Mouse (Mus musculus) inflammation-experienced regulatory T-cells, adult 6 months (primary cell): ENCODE results near the gene Glyr1. TPM values are rescaled to one million over a fixed set of nuclear protein-coding genes. Genes with fewer than 3 reads are reported as not detected.

Experiments
- polyA plus RNA-seq, 3 experiments: library from polyadenylated mRNA; unstranded; fragments of 100-300 nt; shearing (Covaris generic); gene quantifications; one replicate each; pipeline ENCODE4 v1.2.1; 2017

The Glyr1 gene
- polyA plus RNA-seq, 3 experiments from 2014 or later: 77.6 to 91.8 (median 78.0) TPM

Other genes starting within 250 kb of the Glyr1 start
- 1 to 10 TPM in 2 of 3 experiments, under 1 TPM in 1; 0.79 to 2.9 (median 1.3) TPM for gene 4930562C15Rik, start 214.4 kb downstream of the Glyr1 start, polyA plus RNA-seq
- 10 to 100 TPM; 19.4 to 25.2 (median 20.9) TPM for gene Ubald1, start 169.5 kb downstream of the Glyr1 start, polyA plus RNA-seq
- 10 to 100 TPM; 18.0 to 42.4 (median 35.7) TPM for gene Mgrn1, start 163.6 kb downstream of the Glyr1 start, polyA plus RNA-seq
- 10 to 100 TPM; 81.2 to 97.1 (median 91.3) TPM for gene Nudt16l1, start 111.1 kb downstream of the Glyr1 start, polyA plus RNA-seq
- gene Anks3, start 85.7 kb downstream of the Glyr1 start, polyA plus RNA-seq: 10 to 100 TPM; 24.4 to 60.3 (median 46.9) TPM
- not detected for gene Sept12, start 52.0 kb downstream of the Glyr1 start, polyA plus RNA-seq
- not detected for gene Smim22, start 42.6 kb downstream of the Glyr1 start, polyA plus RNA-seq
- 10 to 100 TPM; 17.7 to 32.4 (median 20.6) TPM for gene Rogdi, start 36.3 kb downstream of the Glyr1 start, polyA plus RNA-seq
- 10 to 100 TPM; 29.5 to 42.1 (median 34.1) TPM for gene Ubn1, start 194 bp upstream of the Glyr1 start, polyA plus RNA-seq
- under 1 TPM in 2 of 3 experiments, not detected in 1; 0.10 to 0.12 TPM for gene Ppl, start 82.6 kb upstream of the Glyr1 start, polyA plus RNA-seq
- gene Sec14l5, start 97.2 kb upstream of the Glyr1 start, polyA plus RNA-seq: not detected
- gene Nagpa, start 154.1 kb upstream of the Glyr1 start, polyA plus RNA-seq: 10 to 100 TPM; 10.4 to 18.7 (median 13.5) TPM
- not detected for gene AU021092, start 172.4 kb upstream of the Glyr1 start, polyA plus RNA-seq
- gene Alg1, start 183.8 kb upstream of the Glyr1 start, polyA plus RNA-seq: 10 to 100 TPM; 12.5 to 26.5 (median 26.5) TPM
- 10 to 100 TPM; 32.3 to 53.6 (median 47.8) TPM for gene Eef2kmt, start 206.1 kb upstream of the Glyr1 start, polyA plus RNA-seq